Mouse (Mus musculus) heart, postnatal 4 days (tissue): ENCODE measurements around the gene Igsf3. TPM values are rescaled to one million over a fixed set of nuclear protein-coding genes. Genes with fewer than 3 reads are reported as not detected.

Experiments used
- DNase-seq: peaks from one replicate; pipeline ENCODE4 v3.0.0; 2021
- total RNA-seq, 2 experiments: library from RNA; stranded (reverse); gene quantifications; 2 replicates each; pipeline ENCODE4 v1.2.3; 2021

The Igsf3 gene
- 10 to 100 TPM; 26.9 to 29.8 TPM for total RNA-seq

DNA sequence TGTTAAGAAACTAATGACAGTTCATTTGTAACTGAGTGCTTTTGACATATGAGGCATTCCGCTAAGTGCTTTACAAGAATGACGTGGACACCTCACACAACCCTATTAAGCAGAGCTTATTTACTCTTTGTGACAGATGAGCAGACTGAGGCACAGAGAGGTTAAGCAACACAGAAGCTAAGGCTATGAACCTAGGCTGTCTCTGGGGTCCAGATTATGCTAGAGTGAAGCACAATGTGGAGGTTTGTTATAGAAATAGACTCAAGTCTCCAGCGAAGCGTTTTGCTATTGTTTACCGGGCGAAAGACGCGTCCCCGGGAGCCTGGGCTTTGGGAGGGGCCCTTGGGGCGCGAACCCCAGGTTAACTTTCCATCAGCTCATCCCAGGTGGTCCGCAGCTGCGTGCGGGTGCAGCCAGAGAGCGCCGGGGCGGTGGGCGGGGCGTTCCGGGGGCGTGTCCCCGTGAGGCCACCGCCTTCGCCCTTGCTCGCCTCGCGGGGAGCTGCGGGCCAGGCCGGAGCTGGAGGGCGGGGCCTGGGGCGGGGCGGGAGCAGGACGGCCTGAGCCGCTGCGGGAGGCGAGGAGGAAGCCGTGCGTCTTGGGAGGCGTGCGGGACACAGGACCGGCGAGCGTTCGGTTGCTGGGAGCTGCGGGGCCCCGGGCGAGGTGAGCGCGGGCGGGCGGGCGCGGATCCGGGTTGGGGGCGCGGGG, at the start of gene Igsf3:
Gene Igsf3 (plus strand): TSS at position 546 of the 710 bp plus-strand sequence.
- DNase-seq, result peak; percentile 86

DNA sequence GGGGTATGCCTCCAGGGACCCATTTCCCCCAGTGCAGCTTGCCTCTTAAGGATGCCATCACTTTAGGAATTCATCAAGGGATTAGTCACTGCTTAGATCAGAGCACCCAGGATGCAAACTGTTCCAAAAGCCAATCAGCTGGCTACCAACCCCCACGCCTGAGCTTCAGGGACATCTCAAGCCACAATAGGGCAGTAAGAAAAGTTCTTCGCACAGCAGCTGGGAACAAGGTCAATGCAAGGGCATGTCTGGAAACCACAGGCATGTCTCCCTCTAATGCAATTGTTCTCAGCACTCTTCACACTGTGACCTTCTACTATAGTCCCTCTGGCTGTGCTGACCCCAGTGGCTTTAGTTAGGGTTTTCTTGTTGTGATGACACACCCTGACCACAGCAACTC, 49.6 kb upstream of the Igsf3 start:
- no peak for DNase-seq

DNA sequence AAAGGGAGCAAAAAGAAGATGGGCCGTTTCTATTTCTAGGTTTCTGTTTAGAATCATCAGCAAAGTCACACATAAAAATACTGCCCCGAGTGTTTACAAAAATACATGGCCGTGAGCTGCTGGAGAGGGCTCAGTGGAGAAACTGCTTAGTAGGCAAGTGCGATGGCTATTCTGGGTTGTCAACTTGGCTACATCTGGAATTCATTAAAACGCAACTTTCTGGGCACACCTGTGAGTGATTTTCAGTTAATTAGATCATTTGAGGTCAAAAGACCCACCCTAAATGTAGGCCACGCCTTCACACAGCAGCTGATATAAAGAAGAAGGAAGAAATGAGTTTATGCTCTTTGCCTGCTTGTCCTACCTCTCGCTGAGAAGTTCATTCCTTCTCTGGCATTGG, 48.3 kb upstream of the Igsf3 start:
- no peak for DNase-seq

DNA sequence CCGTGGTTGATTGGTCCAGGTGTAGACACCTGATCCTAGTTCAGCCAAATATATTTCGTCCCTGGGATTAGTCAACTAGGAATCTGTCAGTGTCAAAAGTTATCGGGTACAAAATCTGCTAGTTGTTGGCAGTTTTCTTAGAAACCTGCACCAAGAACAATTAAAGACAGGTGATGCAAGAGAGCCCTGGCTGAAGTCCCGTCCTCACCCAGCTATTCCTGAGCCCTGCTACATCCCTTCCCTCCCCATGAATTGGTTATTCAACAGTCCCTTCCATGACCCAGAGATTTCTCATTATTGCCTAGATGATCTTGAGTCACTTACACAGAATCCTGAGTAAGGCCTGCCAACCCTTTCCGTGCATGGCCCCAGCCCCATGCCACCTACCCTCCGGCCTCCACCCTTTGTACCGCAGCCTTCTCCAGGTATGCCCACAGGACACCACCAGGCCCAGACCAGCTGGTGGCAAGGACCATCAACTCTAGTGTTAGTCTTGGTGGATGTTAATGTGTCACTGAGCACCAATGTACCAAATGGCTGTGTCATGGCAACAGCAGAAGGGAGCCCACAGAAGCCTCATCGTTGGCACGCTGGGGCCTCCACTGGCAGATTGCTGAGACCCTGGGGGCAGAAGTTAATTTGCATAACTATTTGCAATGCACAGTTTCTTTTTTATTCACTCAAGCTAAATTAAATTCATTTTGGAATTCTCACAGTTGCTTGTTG, 33.5 kb upstream of the Igsf3 start:
- no peak for DNase-seq

DNA sequence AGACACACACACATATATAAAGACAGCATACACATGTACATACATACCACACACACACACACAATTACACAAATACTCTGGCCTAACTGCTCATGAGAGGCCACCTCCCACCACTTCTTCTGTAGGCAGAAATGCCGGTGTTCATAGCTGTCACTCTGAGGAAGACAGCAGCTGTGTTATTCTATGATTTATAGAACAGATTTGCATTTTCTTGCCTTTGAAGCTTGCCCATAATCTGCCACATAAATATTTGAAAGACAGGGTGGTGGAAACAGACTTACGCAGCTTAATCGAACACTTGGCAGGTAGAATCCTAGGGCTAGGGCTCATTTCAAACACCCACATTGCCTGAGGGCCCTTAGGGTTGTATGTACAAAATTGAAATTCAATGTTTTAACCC, 32.6 kb upstream of the Igsf3 start:
- no peak for DNase-seq

DNA sequence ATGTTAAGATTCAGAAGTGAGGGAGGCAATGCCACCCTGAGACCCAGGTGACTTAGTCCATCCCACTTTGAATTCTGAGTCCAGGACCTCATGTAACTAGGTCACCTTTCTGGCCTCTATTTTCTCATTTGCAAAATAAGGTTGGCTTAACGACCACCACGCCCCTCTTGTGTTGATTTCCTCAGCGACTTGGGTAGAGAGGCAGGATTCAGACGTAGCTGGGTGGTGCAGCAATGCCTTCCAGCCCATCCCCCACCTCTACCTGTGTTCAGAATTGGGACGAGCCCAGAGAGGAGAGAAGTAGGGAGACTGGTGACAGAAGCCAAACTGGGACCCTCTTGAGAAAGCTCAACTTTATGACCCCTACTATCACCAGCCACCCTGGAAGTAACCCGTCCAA, 31.6 kb upstream of the Igsf3 start:
- no peak for DNase-seq

DNA sequence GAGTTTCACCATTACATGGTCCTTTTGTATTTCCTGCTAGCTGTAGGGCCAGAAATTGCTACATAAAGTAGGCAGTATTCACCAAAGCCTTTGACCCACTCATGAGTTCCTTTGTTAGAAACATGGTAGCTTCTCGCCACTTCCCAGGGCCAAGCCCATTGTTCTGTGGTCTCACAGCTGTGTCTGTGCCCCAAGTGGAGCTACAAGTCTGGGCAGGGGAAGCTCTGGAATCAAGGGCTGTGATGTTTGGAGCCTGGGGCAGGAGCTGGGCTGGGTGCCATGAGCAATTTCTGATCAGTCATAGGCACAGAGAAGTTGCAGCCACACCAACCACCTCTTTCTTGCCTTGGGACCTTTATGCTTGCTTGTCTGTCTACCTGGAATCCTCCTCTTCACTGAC, 30.1 kb upstream of the Igsf3 start:
- no peak for DNase-seq

DNA sequence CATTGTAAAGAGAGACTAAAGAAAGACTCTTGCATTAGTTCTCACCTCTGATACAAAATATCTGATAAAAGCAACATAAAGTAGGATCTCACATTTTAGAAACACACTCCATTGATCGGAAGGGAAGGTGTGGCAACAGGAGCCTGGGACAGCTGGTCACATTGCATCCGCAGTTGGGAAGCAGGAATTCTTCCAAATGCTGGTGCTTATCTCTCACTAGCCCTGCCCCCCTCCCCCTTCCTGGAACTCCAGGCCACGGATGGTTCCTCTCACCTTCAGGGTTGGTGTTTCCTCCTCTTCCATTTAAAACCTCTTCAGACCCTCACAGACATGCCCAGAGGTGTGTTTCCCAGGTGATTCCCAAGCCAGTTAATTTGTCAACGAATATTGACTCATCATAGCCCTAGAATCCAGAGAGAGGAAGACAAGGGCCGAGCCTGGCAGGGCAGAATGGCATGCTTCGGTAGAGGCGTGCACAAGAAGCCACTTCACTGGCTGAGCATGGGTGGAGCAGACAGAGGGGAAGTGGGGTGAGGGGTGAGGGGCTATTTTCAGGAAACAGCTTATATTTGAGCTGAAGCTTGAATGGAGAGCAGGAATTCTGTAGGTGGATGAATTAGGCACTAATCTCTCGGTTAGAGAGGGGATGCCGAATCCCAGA, 28.3 kb upstream of the Igsf3 start:
- no peak for DNase-seq

DNA sequence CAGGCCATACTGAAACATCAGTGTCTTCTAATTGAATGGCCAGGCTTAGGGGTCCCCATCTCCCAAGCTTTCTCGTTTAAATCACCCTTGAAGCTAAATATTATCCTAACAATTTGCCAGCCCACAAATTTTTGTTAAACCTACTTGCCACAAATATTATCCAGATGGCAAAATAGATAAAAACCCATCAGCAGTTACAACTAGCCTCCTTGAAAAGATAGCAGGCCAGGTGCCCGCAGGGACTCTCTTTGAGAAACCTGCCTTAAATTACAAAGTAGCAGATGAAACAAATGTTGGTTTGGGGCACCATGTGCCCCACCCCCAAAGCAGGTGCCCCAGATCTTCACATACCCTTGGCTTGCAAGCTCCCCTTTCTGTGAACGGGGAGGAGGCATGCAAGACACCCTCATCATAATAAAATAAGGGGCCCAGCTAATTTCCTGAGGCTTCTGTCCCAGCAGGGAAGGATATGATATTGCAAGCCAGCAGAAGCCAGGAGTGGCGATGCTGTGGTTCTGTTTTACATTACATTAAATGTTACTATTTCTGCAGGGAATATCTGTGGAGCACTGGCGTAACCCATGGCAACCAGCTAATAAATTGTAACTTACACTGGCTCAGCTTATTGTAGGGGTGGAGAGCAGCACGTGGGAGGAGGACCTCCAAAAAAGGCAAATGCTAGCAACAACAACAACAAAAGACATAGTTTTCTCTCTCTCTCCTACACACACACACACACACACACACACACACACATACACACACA, 27.2 kb upstream of the Igsf3 start:
- DNase-seq, result no peak

DNA sequence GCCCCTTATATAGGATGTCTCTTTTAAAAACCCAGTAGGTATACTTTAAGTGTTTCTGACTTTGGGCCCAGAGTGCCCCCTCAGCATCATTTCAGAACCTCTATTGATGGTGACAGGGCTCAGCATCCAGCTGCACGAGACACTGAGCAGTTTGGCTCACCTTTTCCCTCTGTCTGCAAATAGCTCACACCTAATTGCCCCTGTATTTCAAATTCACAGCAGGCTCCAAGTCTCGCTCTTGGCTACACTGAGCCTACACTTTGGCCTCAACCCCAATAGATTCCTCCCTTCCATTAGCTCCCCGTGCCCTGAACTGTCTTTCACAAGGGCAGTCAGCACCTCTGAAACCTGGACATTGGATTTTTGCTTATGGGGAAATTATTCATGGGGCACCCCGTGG, 26.5 kb upstream of the Igsf3 start:
- DNase-seq, result no peak

DNA sequence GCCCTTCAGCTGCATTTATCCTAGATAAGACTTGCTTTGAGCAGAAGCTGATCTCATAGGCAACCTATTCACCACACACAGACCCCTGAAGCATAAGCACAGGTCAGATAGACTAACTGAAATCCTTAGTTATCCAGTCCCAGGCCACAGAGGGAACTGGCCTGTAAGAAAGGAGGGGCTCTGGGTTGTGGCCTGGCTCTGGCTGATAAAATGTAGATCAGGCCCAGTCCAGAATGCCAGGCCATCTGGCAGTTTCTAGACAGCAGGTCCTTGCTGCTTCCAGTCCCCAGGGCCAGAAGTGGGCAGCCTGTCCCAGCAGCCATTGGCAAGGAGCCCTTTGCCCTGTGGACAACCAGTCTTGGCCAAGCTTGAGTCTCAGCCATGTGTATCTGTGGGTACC, 22.4 kb upstream of the Igsf3 start:
- peak; percentile 48 for DNase-seq

DNA sequence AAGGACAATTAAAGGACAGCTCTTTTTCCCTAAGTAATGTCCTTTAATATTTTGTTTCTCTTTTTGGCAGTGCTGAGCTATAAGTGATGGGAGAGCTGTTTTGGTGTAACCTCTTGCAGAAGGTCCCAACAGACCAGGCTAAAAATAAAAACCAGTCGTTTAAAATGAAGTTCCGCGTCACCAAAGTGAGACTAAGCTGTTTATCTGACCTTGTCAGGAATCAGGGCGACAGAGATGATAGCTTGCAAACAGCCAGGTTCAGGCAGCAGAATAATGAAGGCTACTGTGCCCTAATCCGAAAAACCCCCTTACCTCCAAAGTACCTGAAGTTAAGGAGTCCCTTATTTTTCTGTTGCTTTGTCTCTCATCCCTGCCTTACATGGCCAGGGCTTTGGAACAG, 21.2 kb upstream of the Igsf3 start:
- no peak for DNase-seq

DNA sequence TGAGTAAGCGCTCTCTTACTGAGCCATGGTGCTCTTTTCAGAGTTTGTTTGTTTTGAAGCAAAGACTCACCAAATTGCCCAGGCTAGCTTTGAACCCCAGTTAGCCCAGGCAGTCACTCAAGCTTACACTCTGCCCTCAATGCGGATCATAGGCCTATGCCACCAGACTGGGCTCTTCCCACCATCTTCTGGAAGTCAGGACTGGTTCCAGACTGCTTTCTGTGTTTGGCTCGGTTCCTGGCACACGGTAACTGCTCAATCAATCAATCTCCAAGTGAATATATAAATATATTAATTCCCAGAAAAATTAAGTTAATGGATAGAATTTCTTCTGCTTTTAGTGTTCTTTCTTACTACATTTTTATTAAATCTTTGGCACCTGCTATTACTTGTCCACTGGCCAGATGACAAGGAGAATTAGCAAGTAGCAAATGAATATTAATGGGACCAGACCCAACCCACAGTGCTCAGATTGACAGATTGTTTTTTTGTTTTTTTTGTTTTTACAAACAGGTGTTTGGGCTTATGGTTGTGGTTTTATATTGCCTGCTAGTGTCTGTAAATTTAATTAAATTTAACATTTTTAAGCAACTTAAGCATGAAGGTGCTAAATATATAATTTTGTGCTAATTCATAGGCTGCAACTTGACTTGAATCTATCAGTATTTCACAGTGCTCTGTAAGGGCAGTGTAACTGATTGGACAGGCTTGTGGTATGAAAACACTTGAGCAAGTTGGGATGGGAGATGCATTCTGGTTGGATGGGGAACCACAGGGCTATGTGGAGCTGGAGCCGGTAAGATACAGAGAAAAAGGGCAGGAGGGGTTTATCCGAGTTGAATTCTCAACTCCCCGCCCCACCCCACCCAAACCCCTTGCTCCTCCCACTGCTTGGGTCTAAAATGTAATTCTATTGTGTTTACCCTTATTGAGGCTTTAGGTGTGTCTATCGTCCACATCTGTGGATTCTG, 20.0 kb upstream of the Igsf3 start:
- DNase-seq, result no peak

DNA sequence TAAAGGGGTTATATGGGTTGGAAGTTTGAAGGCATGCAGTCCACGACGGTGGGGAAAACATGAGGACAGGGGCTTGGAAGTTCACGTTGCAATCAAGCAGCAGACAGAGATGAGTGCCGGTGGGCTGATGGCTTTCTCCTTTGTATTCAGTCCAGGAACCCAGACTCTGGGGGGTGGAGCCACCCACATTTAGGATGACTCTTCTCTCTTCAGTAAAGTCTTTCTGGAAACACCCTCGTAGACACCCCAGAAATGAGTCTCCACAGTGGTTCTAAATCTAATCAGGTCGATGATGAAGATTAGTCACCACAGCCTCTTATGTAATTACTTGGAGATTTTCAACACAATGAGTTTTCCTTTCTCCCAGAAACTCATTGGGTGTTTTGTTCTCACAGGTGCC, 16.1 kb upstream of the Igsf3 start:
- DNase-seq, result no peak

DNA sequence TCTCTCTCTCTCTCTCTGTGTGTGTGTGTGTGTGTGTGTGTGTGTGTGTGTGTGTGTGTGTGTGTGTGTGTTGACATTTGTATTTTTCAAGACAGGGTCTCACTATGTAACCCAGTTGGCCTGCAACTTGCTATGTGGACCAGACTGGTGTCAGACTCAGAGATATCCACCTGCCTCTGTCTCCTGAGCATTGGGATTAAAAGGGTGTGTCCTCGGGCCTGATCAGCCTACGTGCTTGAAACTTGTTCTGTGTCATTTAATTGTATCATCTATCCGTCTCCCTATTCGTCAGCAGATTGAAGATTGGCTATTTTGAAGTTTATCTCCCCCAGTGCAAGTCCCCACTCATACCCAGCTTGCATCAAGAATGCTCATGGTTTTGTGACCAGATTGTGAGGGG, 14.5 kb upstream of the Igsf3 start:
- DNase-seq, result no peak

DNA sequence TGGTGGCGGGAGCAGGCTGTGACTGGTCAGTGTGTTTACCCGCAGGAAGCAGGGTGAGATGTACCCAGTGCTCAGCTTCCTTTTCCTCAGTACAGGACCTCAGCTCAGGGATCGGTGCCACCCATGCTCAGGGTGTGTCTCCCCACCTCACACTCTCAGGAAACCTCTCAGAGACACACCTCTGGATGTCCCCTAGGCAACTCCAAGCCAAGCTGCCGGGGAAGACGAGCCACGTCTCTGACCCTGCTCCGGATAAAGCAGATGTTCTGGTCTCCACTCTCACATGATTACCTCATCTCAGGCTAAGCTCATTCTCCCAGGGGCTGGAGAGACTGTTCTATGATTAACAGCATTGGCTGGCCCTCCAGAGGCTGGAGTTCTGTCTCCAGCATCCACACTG, 13.3 kb upstream of the Igsf3 start:
- no peak for DNase-seq

DNA sequence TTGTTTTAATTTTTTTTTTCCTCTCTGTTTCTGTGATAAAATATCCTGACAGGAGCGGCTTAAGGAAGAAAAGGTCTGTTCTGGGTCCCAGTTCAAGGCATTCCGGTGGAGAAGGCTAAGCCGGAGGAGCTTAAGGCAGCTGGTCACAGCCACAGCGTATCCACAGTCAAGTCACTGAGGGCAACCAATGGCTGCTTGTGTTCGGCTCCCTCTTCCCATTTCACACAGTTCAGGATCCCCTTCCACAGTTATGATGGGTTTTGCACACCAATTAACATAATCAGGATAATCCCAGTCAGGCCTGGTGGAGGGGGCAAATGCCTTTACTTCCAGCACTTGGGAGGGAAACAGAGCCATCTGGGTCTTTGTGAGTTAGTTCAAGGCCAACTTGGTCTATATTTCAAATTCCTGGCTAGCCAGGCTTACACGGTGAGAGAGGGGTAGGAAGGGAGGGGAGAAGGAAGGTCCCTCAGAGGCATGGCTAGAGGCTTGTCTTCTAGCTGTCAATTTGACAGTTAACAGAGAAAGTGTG, 11.7 kb upstream of the Igsf3 start:
- no peak for DNase-seq

DNA sequence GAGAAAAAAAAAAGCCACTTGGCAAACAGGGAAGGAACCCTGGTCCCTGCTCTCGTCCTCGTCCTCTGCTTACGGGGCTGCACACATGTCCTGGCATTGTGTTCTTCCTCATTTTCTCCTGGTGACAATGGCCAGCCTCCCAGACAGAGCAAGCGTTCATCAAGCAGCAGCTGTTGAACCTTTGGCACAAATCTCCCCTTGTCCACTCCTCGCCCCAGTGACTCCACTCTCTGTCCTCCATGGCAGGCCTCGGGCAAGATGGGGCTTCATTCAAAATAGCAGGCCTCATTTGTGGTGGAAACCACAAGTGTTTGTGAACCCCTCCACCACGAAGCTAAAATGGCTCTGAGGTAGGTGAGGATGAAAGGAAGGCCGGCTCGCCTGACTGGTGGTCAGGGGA, 11.0 kb upstream of the Igsf3 start:
- DNase-seq, result no peak

DNA sequence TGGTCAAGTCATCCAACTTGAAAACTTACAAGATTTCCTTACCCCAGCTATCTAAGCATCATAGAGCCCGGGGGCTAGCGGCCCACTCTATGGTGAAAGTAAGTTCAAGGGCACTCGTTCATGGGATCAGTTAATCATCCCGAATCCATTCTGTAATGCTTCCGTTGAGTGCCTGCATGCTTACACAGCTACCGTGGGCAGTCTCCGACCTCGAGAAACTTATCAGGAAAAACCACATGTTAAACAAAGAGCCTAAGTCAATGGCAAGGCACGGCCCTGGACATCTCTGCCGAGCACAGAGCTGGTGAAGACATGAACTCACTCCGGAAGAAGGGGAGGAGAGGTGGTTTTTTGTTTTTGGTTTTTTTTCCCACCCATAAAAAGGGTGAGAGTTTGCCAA, 9.5 kb upstream of the Igsf3 start:
- DNase-seq, result no peak

DNA sequence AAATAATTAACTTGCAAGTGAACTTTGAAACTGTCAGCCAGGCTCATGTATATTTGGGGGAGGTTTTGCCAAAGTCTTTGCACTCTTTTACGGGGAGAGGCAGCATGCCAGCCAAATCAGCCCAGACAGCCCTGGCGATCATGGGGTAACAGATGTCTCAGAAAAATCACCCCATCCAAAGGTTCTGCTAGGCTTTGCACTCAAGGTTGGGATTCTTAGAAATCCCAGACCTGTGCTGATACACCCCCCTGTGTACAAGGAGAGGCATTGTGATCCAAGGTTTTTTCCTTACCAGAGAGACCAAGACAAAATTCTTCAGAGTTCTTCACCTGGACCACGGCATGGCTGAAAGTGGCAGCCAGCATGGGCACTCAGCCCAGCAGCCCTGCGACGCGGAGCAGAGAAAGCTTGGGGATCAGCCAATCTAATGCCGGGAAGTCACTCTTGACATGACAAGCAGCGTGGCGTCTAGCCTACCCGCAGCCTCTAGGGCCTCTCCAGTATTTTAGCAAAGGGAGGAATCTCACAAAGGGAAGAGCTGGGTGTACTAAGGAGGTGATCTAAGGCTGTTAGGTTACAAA, 7.5 kb upstream of the Igsf3 start:
- peak; percentile 46 for DNase-seq

DNA sequence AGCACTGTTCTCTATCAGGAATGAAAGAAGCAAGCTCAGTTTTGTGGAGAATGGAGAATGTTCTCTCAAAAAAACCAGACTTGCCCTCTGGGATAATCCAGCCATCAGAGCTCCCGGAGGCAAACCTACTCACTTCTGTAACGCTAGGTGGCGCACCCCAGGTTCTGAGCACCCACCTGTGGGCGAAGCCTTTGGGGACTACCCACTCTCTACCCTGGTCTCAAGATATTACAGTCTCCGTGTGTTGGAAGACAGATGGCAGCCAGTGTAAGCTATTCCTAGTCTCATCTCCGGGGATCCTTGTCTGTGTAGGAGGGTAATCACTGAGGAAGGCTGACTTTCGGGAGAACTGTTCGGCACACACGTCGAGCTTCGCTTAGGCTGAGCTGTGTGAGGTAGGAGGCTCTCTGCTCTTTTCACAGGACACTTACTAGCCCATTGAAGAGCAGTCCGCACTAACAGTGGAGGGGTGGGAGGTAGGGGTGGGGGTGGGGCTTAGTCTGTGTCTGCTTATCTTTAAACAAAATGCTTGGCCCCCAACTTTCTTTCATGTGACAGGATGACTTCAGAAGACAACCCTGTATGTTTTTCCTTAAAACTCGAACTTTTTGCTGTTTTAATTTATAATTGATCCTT, 4.4 kb upstream of the Igsf3 start:
- peak; percentile 75 for DNase-seq
